ENCODE assay signal across 34 mouse cellular contexts in genomic region chr7:26005916-26006315, GRCm38 (mm10). TPM values are rescaled to one million over a fixed set of nuclear protein-coding genes. Genes with fewer than 3 reads are reported as not detected.
"Had no signal": no experiment of that assay in that cellular context is flagged by ENCODE, and none has a peak within 500 bp of the region (broad histone marks: within the 10 kb centered on the region; RNA-seq: fewer than 3 reads in every experiment).

No protein-coding gene starts in this region.

RNA-seq across cellular contexts. Expression of gene Cyp2b13, which starts 55.4 kb away (rescaled TPM):
- total RNA-seq: left cerebral cortex, postnatal 10 days; left cerebral cortex, postnatal 14 days; left cerebral cortex, postnatal 25 days; left cerebral cortex, postnatal 36 days; left cerebral cortex, postnatal 4 days; megakaryocyte progenitor cell, adult 5-6 weeks; megakaryocyte, adult 5-6 weeks; megakaryocyte-erythroid progenitor cell, adult 5-6 weeks; midbrain, postnatal 0 days; monocyte, adult 5-6 weeks had no signal
- polyA plus RNA-seq: limb, embryonic 10.5 days; limb, embryonic 11.5 days; limb, embryonic 12.5 days; limb, embryonic 13.5 days; limb, embryonic 14.5 days; limb, embryonic 15.5 days; liver, embryonic 11.5 days; liver, embryonic 12.5 days; liver, embryonic 13.5 days; lung, adult 2 months; lung, embryonic 14.5 days; lung, embryonic 15.5 days; lung, embryonic 16.5 days; lung, postnatal 0 days; macrophage; midbrain, embryonic 10.5 days; midbrain, embryonic 11.5 days; midbrain, embryonic 12.5 days; midbrain, embryonic 13.5 days; midbrain, embryonic 14.5 days; midbrain, embryonic 15.5 days; midbrain, embryonic 16.5 days; midbrain, postnatal 0 days; neural tube, embryonic 11.5 days; neural tube, embryonic 12.5 days had no signal
